Mouse (Mus musculus) MEL (cell line): Measurements from ENCODE around the gene Zdhhc17. TPM values are rescaled to one million over a fixed set of nuclear protein-coding genes. Genes with fewer than 3 reads are reported as not detected.

Experiments
- DNase-seq: peaks from one replicate; pipeline ENCODE4 v3.0.0; 2011; ENCODE audit warnings: low read depth, low spot score
- H3K27ac ChIP-seq: 2 replicates; pipeline ENCODE4 v1.5.1; 2012; ENCODE audit warnings: low read depth, mild to moderate bottlenecking, control low read depth, low read length, moderate library complexity; ENCODE audit not compliant: control insufficient read depth
- H3K27me3 ChIP-seq, 2 experiments: fragments of 150-350 bp in 1 of 2; sonication (generic) in 1 of 2; 2 replicates each; pipeline ENCODE4 v1.6.1; 2012; ENCODE audit warnings: low read length in 2 of 2, mild to moderate bottlenecking in 2 of 2, improper control_type of control experiment in 1 of 2, moderate library complexity in 1 of 2; ENCODE audit not compliant: insufficient read depth in 2 of 2, control insufficient read depth in 1 of 2
- H3K36me3 ChIP-seq, 2 experiments: 2 replicates each; pipeline ENCODE4 v1.6.1; 2012 to 2014; ENCODE audit warnings: low read length in 2 of 2, improper control_type of control experiment in 1 of 2, inconsistent platforms in 1 of 2, mild to moderate bottlenecking in 1 of 2; ENCODE audit not compliant: insufficient read depth in 2 of 2, control insufficient read depth in 1 of 2
- H3K4me1 ChIP-seq, 2 experiments: fragments of 150-350 bp in 1 of 2; sonication (generic) in 1 of 2; 2 replicates each; pipeline ENCODE4 v1.6.1; 2012; ENCODE audit warnings: low read length in 2 of 2, improper control_type of control experiment in 1 of 2, mild to moderate bottlenecking in 1 of 2; ENCODE audit not compliant: insufficient read depth in 2 of 2, control insufficient read depth in 1 of 2
- H3K4me3 ChIP-seq, 2 experiments: fragments of 150-350 bp in 1 of 2; sonication (generic) in 1 of 2; 2 replicates each; pipeline ENCODE4 v1.5.1; 2012; ENCODE audit warnings: low read depth in 2 of 2, low read length in 2 of 2, mild to moderate bottlenecking in 2 of 2, moderate library complexity in 2 of 2, control low read depth in 1 of 2, improper control_type of control experiment in 1 of 2; ENCODE audit not compliant: control insufficient read depth in 1 of 2, insufficient read depth in 1 of 2
- H3K79me2 ChIP-seq: 2 replicates; pipeline ENCODE4 v1.6.1; 2012; ENCODE audit warnings: mild to moderate bottlenecking, low read length, moderate library complexity; ENCODE audit not compliant: control insufficient read depth, poor library complexity, insufficient read depth
- H3K9ac ChIP-seq: 2 replicates; pipeline ENCODE4 v1.6.1; 2012; ENCODE audit warnings: low read depth, mild to moderate bottlenecking, control low read depth, low read length, moderate library complexity; ENCODE audit not compliant: control insufficient read depth, poor library complexity, severe bottlenecking
- H3K9me3 ChIP-seq: fragments of 150-350 bp; sonication (generic); replicated peaks from 2 replicates; pipeline ENCODE4 v1.6.1; 2012; ENCODE audit warnings: mild to moderate bottlenecking, low read length, improper control_type of control experiment, moderate library complexity; ENCODE audit not compliant: insufficient read depth
- CHD1 ChIP-seq: IDR thresholded peaks from 2 replicates; pipeline ENCODE4 v1.6.1; 2012; ENCODE audit warnings: low read depth, mild to moderate bottlenecking, inconsistent platforms, low read length, improper control_type of control experiment
- CTCF ChIP-seq, 3 experiments: IDR thresholded peaks in 2 of 3; conservative IDR thresholded peaks in 1 of 3; 2 replicates each; pipeline ENCODE4 v1.5.1; 2011 to 2012; ENCODE audit warnings: low read length in 3 of 3, low read depth in 2 of 3, mild to moderate bottlenecking in 2 of 3, improper control_type of control experiment in 1 of 3, inconsistent platforms in 1 of 3, mixed read lengths in 1 of 3, moderate library complexity in 1 of 3; ENCODE audit not compliant: control insufficient read depth in 1 of 3, insufficient read depth in 1 of 3, poor library complexity in 1 of 3, severe bottlenecking in 1 of 3
- EP300 ChIP-seq, 2 experiments: IDR thresholded peaks; 2 replicates each; pipeline ENCODE4 v1.6.1; 2011; ENCODE audit warnings: improper control_type of control experiment in 2 of 2, low read length in 2 of 2, low read depth in 1 of 2, mild to moderate bottlenecking in 1 of 2
- HCFC1 ChIP-seq: IDR thresholded peaks from 2 replicates; pipeline ENCODE4 v1.6.1; 2012; ENCODE audit warnings: low read depth, mild to moderate bottlenecking, inconsistent platforms, low read length, improper control_type of control experiment, moderate library complexity
- JUND ChIP-seq: IDR thresholded peaks from 2 replicates; pipeline ENCODE4 v1.6.1; 2011; ENCODE audit warnings: low read depth, mild to moderate bottlenecking, improper control_type of control experiment, low read length
- KAT2A ChIP-seq: conservative IDR thresholded peaks from 2 replicates; pipeline ENCODE4 v1.6.1; 2012; ENCODE audit warnings: low read depth, low read length, improper control_type of control experiment, inconsistent platforms
- MAFK ChIP-seq: IDR thresholded peaks from 2 replicates; pipeline ENCODE4 v1.6.1; 2011; ENCODE audit warnings: low read depth, mild to moderate bottlenecking, low read length, improper control_type of control experiment, borderline replicate concordance
- MAX ChIP-seq: IDR thresholded peaks from 2 replicates; pipeline ENCODE4 v1.6.1; 2011; ENCODE audit warnings: low read length, improper control_type of control experiment
- MAZ ChIP-seq: IDR thresholded peaks from 2 replicates; pipeline ENCODE4 v1.6.1; 2012; ENCODE audit warnings: low read depth, mild to moderate bottlenecking, inconsistent platforms, low read length, improper control_type of control experiment
- MYB ChIP-seq: IDR thresholded peaks from 2 replicates; pipeline ENCODE4 v1.6.1; 2011; ENCODE audit warnings: mild to moderate bottlenecking, low read depth, low read length, improper control_type of control experiment
- MYC ChIP-seq: IDR thresholded peaks from 2 replicates; pipeline ENCODE4 v1.6.1; 2011; ENCODE audit warnings: low read depth, mild to moderate bottlenecking, low read length, improper control_type of control experiment, moderate library complexity
- NRF1 ChIP-seq: IDR thresholded peaks from 2 replicates; pipeline ENCODE4 v1.6.1; 2014; ENCODE audit warnings: low read depth, mild to moderate bottlenecking, inconsistent platforms, low read length, improper control_type of control experiment, moderate library complexity; ENCODE audit not compliant: poor library complexity, insufficient read depth, severe bottlenecking
- POLR2AphosphoS5 ChIP-seq: IDR thresholded peaks from 2 replicates; pipeline ENCODE4 v1.6.1; 2012; ENCODE audit warnings: low read depth, borderline replicate concordance, mild to moderate bottlenecking, inconsistent platforms, low read length, moderate library complexity, mixed read lengths
- RAD21 ChIP-seq: IDR thresholded peaks from 2 replicates; pipeline ENCODE4 v1.6.1; 2011; ENCODE audit warnings: mild to moderate bottlenecking, low read depth, low read length, improper control_type of control experiment
- RCOR1 ChIP-seq: IDR thresholded peaks from 2 replicates; pipeline ENCODE4 v1.6.1; 2012; ENCODE audit warnings: low read depth, mild to moderate bottlenecking, inconsistent platforms, low read length, improper control_type of control experiment
- SMC3 ChIP-seq: IDR thresholded peaks from 2 replicates; pipeline ENCODE4 v1.6.1; 2011; ENCODE audit warnings: low read depth, low read length, improper control_type of control experiment
- TAL1 ChIP-seq: IDR thresholded peaks from 2 replicates; pipeline ENCODE4 v1.6.1; 2012; ENCODE audit warnings: mild to moderate bottlenecking, inconsistent platforms, low read length, moderate library complexity, mixed read lengths
- TBP ChIP-seq: IDR thresholded peaks from 2 replicates; pipeline ENCODE4 v1.8.0; 2011; ENCODE audit warnings: low read depth, low read length, improper control_type of control experiment
- TCF12 ChIP-seq: IDR thresholded peaks from 2 replicates; pipeline ENCODE4 v1.6.1; 2014; ENCODE audit warnings: low read depth, mild to moderate bottlenecking, inconsistent platforms, low read length, improper control_type of control experiment, moderate library complexity
- USF1 ChIP-seq: IDR thresholded peaks from 2 replicates; pipeline ENCODE4 v1.6.1; 2014; ENCODE audit warnings: low read depth, mild to moderate bottlenecking, inconsistent platforms, low read length, improper control_type of control experiment, moderate library complexity
- USF2 ChIP-seq, 2 experiments: IDR thresholded peaks; 2 replicates each; pipeline ENCODE4 v1.6.1; 2011 to 2012; ENCODE audit warnings: improper control_type of control experiment in 2 of 2, low read length in 2 of 2, borderline replicate concordance in 1 of 2, inconsistent platforms in 1 of 2, low read depth in 1 of 2, mild to moderate bottlenecking in 1 of 2; ENCODE audit not compliant: insufficient read depth in 1 of 2
- ZC3H11A ChIP-seq: IDR thresholded peaks from 2 replicates; pipeline ENCODE4 v1.6.1; 2012; ENCODE audit warnings: low read depth, mild to moderate bottlenecking, inconsistent platforms, low read length, improper control_type of control experiment
- polyA plus RNA-seq, 2 experiments: library from polyadenylated mRNA; stranded (reverse) in 1 of 2; unstranded in 1 of 2; fragments of >175 nt in 1 of 2; fragments of >200 nt in 1 of 2; gene quantifications; 2 replicates each; pipeline versions ENCODE4 v1.2.1 to v1.2.4; 2012; ENCODE audit warnings: low replicate concordance in 2 of 2, low read depth in 1 of 2; ENCODE audit not compliant: insufficient read length in 2 of 2, insufficient read depth in 1 of 2, missing spikeins in 1 of 2
- total RNA-seq: library from RNA; depleted of rRNA; stranded (reverse); fragments of 300-350 nt; gene quantifications from 2 replicates; pipeline ENCODE4 v1.2.3, GENCODE M21; 2012

Gene Zdhhc17
- total and polyA plus RNA-seq, 3 experiments, result 14.9 to 16.6 TPM; not detected in 1

- DNase-seq, result no peak
- Histone ChIP-seq H3K79me2 (no peaks in the 10 kb centered on the region), H3K9ac (no peak overlapping the region), H3K27ac (no peak overlapping the region), H3K4me3 (no peak overlapping the region), H3K9me3 (no peaks in the 10 kb centered on the region), H3K4me1 (no peaks in the 10 kb centered on the region), H3K27me3 (no peaks in the 10 kb centered on the region), H3K36me3 (peaks cover 0 to 6% of the 10 kb centered on the region in 2 experiments; a peak in 1 of 4 replicates)
- TF ChIP-seq MAFK (no peak), ZC3H11A (no peak), RAD21 (no peak), TBP (no peak), POLR2AphosphoS5 (no peak), USF2 (IDR thresholded peaks at IDR 0.05; ENCODE audit: borderline replicate concordance in 1 of 2, insufficient read depth in 1 of 2, low read depth in 1 of 2, low read length in 2 of 2) (no peak), EP300 (IDR thresholded peaks at IDR 0.05; ENCODE audit: low read depth in 1 of 2, low read length in 2 of 2) (no peak), TAL1 (no peak), CHD1 (no peak), KAT2A (no peak), TCF12 (no peak), NRF1 (no peak), MAX (no peak), JUND (no peak), CTCF (IDR thresholded peaks at IDR 0.05 in 2 of 3, conservative IDR thresholded peaks at IDR 0.05 in 1 of 3; ENCODE audit: control insufficient read depth in 1 of 3, insufficient read depth in 1 of 3, low read depth in 2 of 3, low read length in 3 of 3, poor library complexity in 1 of 3, severe bottlenecking in 1 of 3) (no peak), SMC3 (no peak), MYC (no peak), MAZ (no peak), MYB (no peak), USF1 (no peak)
Observed at GRCm38 (mm10) chr10:110941968-110942367, 68.0 kb downstream of the Zdhhc17 start.

DNA sequence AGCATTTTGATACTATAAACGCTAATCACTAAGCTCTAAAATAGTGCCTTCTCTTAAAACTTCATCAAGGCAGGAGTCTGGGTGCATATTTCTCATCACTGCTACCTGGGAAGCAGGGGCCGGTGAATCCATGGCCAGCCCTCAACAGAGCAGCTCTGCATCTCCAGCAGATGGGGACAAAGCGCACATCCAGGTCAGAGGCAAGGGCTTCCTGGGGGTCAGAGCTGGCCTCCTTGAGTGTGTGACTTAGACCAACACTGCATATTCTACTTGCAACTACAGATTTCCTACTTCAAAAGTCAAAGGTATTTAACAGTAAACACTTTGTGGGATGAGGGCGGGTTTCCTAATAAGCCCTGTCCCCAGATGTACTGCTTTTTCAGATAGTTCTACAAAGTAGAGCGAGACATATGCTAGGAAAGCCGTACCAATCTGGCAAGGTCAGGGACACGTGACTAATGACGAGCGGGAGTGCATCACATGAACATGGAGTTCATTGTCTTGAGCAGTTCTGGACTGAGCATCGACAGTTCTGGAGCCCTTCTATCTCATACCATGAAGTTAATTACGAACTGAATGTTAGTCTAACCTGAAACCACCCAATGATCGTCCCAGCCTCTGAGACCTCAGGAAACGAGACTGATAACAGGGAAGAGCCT is 69.1 kb downstream of the Zdhhc17 start:
- TF ChIP-seq MYC (no peak), RCOR1 (no peak), CTCF (IDR thresholded peaks at IDR 0.05 in 2 of 3, conservative IDR thresholded peaks at IDR 0.05 in 1 of 3; ENCODE audit: control insufficient read depth in 1 of 3, insufficient read depth in 1 of 3, low read depth in 2 of 3, low read length in 3 of 3, poor library complexity in 1 of 3, severe bottlenecking in 1 of 3) (0 out of 6 replicates have a peak, but pooled peaks of 1 of the 3 experiments have one; percentile 12), HCFC1 (no peak)
- TF ChIP-seq, all 39 proteins: peak for 1
- peaks cover 0 to 4% of the 10 kb centered on the region in 2 experiments; a peak in 1 of 4 replicates for H3K36me3 ChIP-seq
- no peak for DNase-seq
- no peaks in the 10 kb centered on the region for H3K79me2 ChIP-seq
- H3K9ac ChIP-seq, result no peak overlapping the region
- H3K27me3 ChIP-seq, result no peaks in the 10 kb centered on the region
- H3K9me3 ChIP-seq, result no peaks in the 10 kb centered on the region
- H3K27ac ChIP-seq, result no peak overlapping the region
- H3K4me3 ChIP-seq, result no peak overlapping the region
- no peaks in the 10 kb centered on the region for H3K4me1 ChIP-seq
